ENCODE assay signal across 8 mouse cellular contexts in the genomic region with DNA sequence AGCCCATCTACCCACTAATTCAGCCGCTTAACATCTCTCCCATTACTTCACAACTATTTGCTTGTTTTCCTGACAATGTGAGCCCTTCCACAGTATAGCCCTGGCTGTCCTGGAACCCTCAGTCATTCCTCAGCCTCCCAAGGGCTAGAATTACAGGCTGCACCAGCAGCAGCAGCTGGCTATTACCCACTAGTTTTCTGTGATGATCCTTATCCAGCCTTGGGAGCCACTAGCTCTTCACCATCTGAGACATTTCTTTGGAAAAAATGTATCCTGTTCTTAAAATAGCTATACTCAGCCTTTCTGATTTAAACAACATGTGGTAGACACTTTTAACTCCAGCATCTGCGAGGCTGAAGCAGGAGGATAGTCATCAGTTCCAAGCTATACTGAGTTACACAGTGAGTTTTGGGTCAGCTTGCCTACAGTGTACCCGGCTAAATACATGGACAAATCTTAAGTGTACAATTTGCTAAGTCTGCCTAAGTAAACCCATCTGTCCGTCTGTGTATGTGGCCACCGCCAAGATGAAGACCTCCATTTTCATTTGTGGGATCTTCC. TPM values are rescaled to one million over a fixed set of nuclear protein-coding genes. Genes with fewer than 3 reads are reported as not detected.
DNase-seq lines count a peak whose midpoint lies in the region; ATAC-seq and TF ChIP-seq lines count a peak whose summit lies in the region.

No protein-coding gene starts in this region.

- H3K4me3 ChIP-seq in heart, adult 2 months = peak overlapping the region; percentile 68
- no peak overlapping the region for H3K4me3 ChIP-seq in ES-Bruce4 (ENCODE audit: low read depth, low read length)
- peak overlapping the region; percentile 79 for H3K4me3 ChIP-seq in forebrain, embryonic 16.5 days (replicated peaks; ENCODE audit: low read length)
- H3K4me3 ChIP-seq in liver, embryonic 15.5 days (replicated peaks) = peak overlapping the region; percentile 77

- no peaks in the 10 kb centered on the region for H3K27me3 ChIP-seq in heart, adult 2 months (ENCODE audit: control insufficient read depth, insufficient read depth, low read length)
- no peaks in the 10 kb centered on the region for H3K27me3 ChIP-seq in ES-Bruce4 (ENCODE audit: control insufficient read depth, insufficient read depth, low read length, poor library complexity, severe bottlenecking)
- H3K27me3 ChIP-seq in forebrain, embryonic 16.5 days (replicated peaks; ENCODE audit: control insufficient read depth, insufficient read depth, low read length) = no peaks in the 10 kb centered on the region
- no peaks in the 10 kb centered on the region for H3K27me3 ChIP-seq in liver, embryonic 15.5 days

- TF ChIP-seq EP300 in heart, adult 2 months (IDR thresholded peaks at IDR 0.05; ENCODE audit: insufficient read depth, low read depth, low read length) = no peak
- no peak for TF ChIP-seq EP300 in ES-Bruce4 (IDR thresholded peaks at IDR 0.05; ENCODE audit: insufficient read depth, low read depth, low read length)

- peak overlapping the region; percentile 87 for H3K27ac ChIP-seq in heart, adult 2 months
- peak overlapping the region; percentile 91 for H3K27ac ChIP-seq in ES-Bruce4 (ENCODE audit: insufficient read depth, low read length)
- H3K27ac ChIP-seq in forebrain, embryonic 16.5 days (ENCODE audit: low read length) = no peak overlapping the region
- peak overlapping the region; percentile 91 for H3K27ac ChIP-seq in liver, embryonic 15.5 days (replicated peaks)

- no peaks in the 10 kb centered on the region for H3K9me3 ChIP-seq in ES-Bruce4 (replicated peaks; ENCODE audit: control insufficient read depth, insufficient read depth, low read length, poor library complexity, severe bottlenecking)
- no peaks in the 10 kb centered on the region for H3K9me3 ChIP-seq in forebrain, embryonic 16.5 days (ENCODE audit: control insufficient read depth, low read length)
- no peaks in the 10 kb centered on the region for H3K9me3 ChIP-seq in liver, embryonic 15.5 days (replicated peaks)

- peak overlapping the region; percentile 86 for H3K4me2 ChIP-seq in forebrain, embryonic 16.5 days (ENCODE audit: low read length)
- peak overlapping the region; percentile 78 for H3K4me2 ChIP-seq in liver, embryonic 15.5 days

- no peak for ATAC-seq in forebrain, embryonic 16.5 days
- ATAC-seq in liver, embryonic 15.5 days (ENCODE audit: insufficient read depth) = 0 out of 2 replicates have a peak, but pooled peaks have one; percentile 8

- H3K4me1 ChIP-seq in heart, adult 2 months (ENCODE audit: control insufficient read depth, insufficient read depth, low read length) = peaks cover 11% of the 10 kb centered on the region
- peaks cover 1% of the 10 kb centered on the region for H3K4me1 ChIP-seq in ES-Bruce4 (ENCODE audit: control insufficient read depth, insufficient read depth, low read length)
- peaks cover 11% of the 10 kb centered on the region for H3K4me1 ChIP-seq in forebrain, embryonic 16.5 days (replicated peaks; ENCODE audit: control insufficient read depth, insufficient read depth, low read length)
- H3K4me1 ChIP-seq in liver, embryonic 15.5 days (replicated peaks) = peaks cover 48% of the 10 kb centered on the region

- peaks cover 4% of the 10 kb centered on the region for H3K36me3 ChIP-seq in heart, adult 2 months (ENCODE audit: control insufficient read depth, insufficient read depth, low read length)
- H3K36me3 ChIP-seq in ES-Bruce4 (ENCODE audit: control insufficient read depth, insufficient read depth, low read length, poor library complexity, severe bottlenecking) = 0 out of 2 replicates have a peak, but pooled peaks cover 2% of the 10 kb centered on the region
- H3K36me3 ChIP-seq in forebrain, embryonic 16.5 days (ENCODE audit: control insufficient read depth, insufficient read depth) = no peaks in the 10 kb centered on the region
- H3K36me3 ChIP-seq in liver, embryonic 15.5 days (replicated peaks) = peaks cover 15% of the 10 kb centered on the region; the same call in 1 of the 2 replicates

- H3K9ac ChIP-seq in heart, adult 2 months (ENCODE audit: low read depth, low read length) = peak overlapping the region; percentile 9
- peak overlapping the region; percentile 77 for H3K9ac ChIP-seq in ES-Bruce4 (ENCODE audit: low read depth, poor library complexity, severe bottlenecking)
- no peak overlapping the region for H3K9ac ChIP-seq in forebrain, embryonic 16.5 days (replicated peaks; ENCODE audit: low read depth, low read length)
- H3K9ac ChIP-seq in liver, embryonic 15.5 days = no peak overlapping the region

- WGBS in heart, adult 2 months = 47% methylated on average over 5 of the region's 5 CpGs
- 57% methylated on average over 5 of the region's 5 CpGs for WGBS in forebrain, embryonic 16.5 days
- 44% methylated on average over 5 of the region's 5 CpGs for WGBS in liver, embryonic 15.5 days (ENCODE audit: insufficient replicate concordance)

- 0 out of 2 replicates have a peak, but pooled peaks cover 2% of the 10 kb centered on the region for H3K79me2 ChIP-seq in heart, adult 2 months (replicated peaks; ENCODE audit: control insufficient read depth, insufficient read depth, low read length)

- TF ChIP-seq CTCF in heart, adult 2 months (IDR thresholded peaks at IDR 0.05) = no peak
- no peak for TF ChIP-seq CTCF in ES-Bruce4 (IDR thresholded peaks at IDR 0.05; ENCODE audit: low read depth, low read length)

- no peak for TF ChIP-seq POLR2A in heart, adult 2 months (IDR thresholded peaks at IDR 0.05; ENCODE audit: insufficient read depth, low read depth, low read length)
- TF ChIP-seq POLR2A in ES-Bruce4 (IDR thresholded peaks at IDR 0.05; ENCODE audit: insufficient read depth, low read length) = no peak

- no peak for DNase-seq in heart, adult 2 months
- no peak for DNase-seq in heart, adult 8-10 months (ENCODE audit: low spot score)
- no peak for DNase-seq in spleen, postnatal 4 days (ENCODE audit: low spot score in 2 of 2)
- DNase-seq in adrenal gland, adult 2 months = no peak
- no peak for DNase-seq in gastrocnemius, postnatal 4 days (ENCODE audit: low spot score in 2 of 2)

- intact Hi-C loops in heart, adult 2 months (cut with DNase I) = loop anchor here (2.0 kb wide), 1 partner anchor 42 kb away; the partner anchor contains the start of gene Mtmr3

RNA-seq across cellular contexts. Expression of gene Ascc2, which starts 0.7 kb away (rescaled TPM):
- 10 to 100 TPM; 14.1 to 14.5 TPM for total RNA-seq in heart, adult 2 months (2021)
- polyA plus RNA-seq in heart, adult 2 months (2012; rRNA removed) = 9.7 and 12.6 TPM in 2 replicates
- 10 to 100 TPM; 14.1 to 18.4 (median 15.3) TPM for total RNA-seq in heart, adult 8-10 months (2022)
- 33.4 and 35.7 TPM in 2 replicates for polyA plus RNA-seq in ES-Bruce4 (2011; ENCODE audit: insufficient read depth, insufficient read length, low read depth, missing spikeins)
- polyA plus RNA-seq in forebrain, embryonic 16.5 days (2015; fragmentation: Nextera tagmentation; extraction: Ambion mirVana) = 25.5 and 27.3 TPM in 2 replicates
- polyA plus RNA-seq in liver, embryonic 15.5 days (2015; fragmentation: Nextera tagmentation; extraction: Ambion mirVana) = 17.9 and 18.4 TPM in 2 replicates
- total RNA-seq in adrenal gland, adult 2 months (2021) = 10 to 100 TPM; 46.3 to 51.5 TPM
- polyA plus RNA-seq in adrenal gland, adult 2 months (2012; rRNA removed) = 10.7 and 12.8 TPM in 2 replicates
- total RNA-seq in gastrocnemius, postnatal 4 days (2021) = 10 to 100 TPM; 20.0 to 20.6 TPM

RNA-seq across cellular contexts. Expression of gene Gm11032, which starts 17.0 kb away (rescaled TPM):
- total RNA-seq in heart, adult 2 months (2021) = not detected
- polyA plus RNA-seq in heart, adult 2 months (2012; rRNA removed) = not detected in 2 replicates
- total RNA-seq in heart, adult 8-10 months (2022) = not detected
- polyA plus RNA-seq in ES-Bruce4 (2011; ENCODE audit: insufficient read depth, insufficient read length, low read depth, missing spikeins) = not detected in 2 replicates
- polyA plus RNA-seq in forebrain, embryonic 16.5 days (2015; fragmentation: Nextera tagmentation; extraction: Ambion mirVana) = not detected in 2 replicates
- polyA plus RNA-seq in liver, embryonic 15.5 days (2015; fragmentation: Nextera tagmentation; extraction: Ambion mirVana) = not detected in 2 replicates
- not detected for total RNA-seq in adrenal gland, adult 2 months (2021)
- polyA plus RNA-seq in adrenal gland, adult 2 months (2012; rRNA removed) = not detected in 2 replicates
- total RNA-seq in gastrocnemius, postnatal 4 days (2021) = not detected

RNA-seq across cellular contexts. Expression of gene Mtmr3, which starts 42.2 kb away (rescaled TPM):
- 10 to 100 TPM; 43.9 to 50.8 TPM for total RNA-seq in heart, adult 2 months (2021)
- polyA plus RNA-seq in heart, adult 2 months (2012; rRNA removed) = 24.4 and 37.5 TPM in 2 replicates
- total RNA-seq in heart, adult 8-10 months (2022) = 10 to 100 TPM; 46.6 to 51.9 (median 49.2) TPM
- 26.8 and 31.2 TPM in 2 replicates for polyA plus RNA-seq in ES-Bruce4 (2011; ENCODE audit: insufficient read depth, insufficient read length, low read depth, missing spikeins)
- polyA plus RNA-seq in forebrain, embryonic 16.5 days (2015; fragmentation: Nextera tagmentation; extraction: Ambion mirVana) = 42.1 and 45.3 TPM in 2 replicates
- 32.5 and 36.6 TPM in 2 replicates for polyA plus RNA-seq in liver, embryonic 15.5 days (2015; fragmentation: Nextera tagmentation; extraction: Ambion mirVana)
- total RNA-seq in adrenal gland, adult 2 months (2021) = 10 to 100 TPM; 55.5 to 56.6 TPM
- 23.0 and 31.6 TPM in 2 replicates for polyA plus RNA-seq in adrenal gland, adult 2 months (2012; rRNA removed)
- 10 to 100 TPM; 62.9 to 68.7 TPM for total RNA-seq in gastrocnemius, postnatal 4 days (2021)

Comparison
In these comparisons a context has a peak if more than half of its experiments do, and no peak if none do; other contexts are left out.
1. H3K9ac ChIP-seq: peak in heart, adult 2 months (single experiment) and ES-Bruce4 (single experiment); none in forebrain, embryonic 16.5 days (single experiment) and liver, embryonic 15.5 days (single experiment).